Mouse (Mus musculus) heart, embryonic 14.5 days (tissue): ENCODE measurements around the gene Kctd19. TPM values are rescaled to one million over a fixed set of nuclear protein-coding genes. Genes with fewer than 3 reads are reported as not detected.

Source experiments
- ATAC-seq: fragments of 200-750 bp; cut with Nextera tagmentation; 2 replicates; pipeline ENCODE4 v1.8.0; 2017; ENCODE audit warnings: low read depth, moderate TSS enrichment; ENCODE audit not compliant: insufficient number of reproducible peaks, insufficient read depth, low FRiP score
- H3K27ac ChIP-seq, 2 experiments: fragments of 200-500 bp in 1 of 2; fragments of 300-500 bp in 1 of 2; sonication (generic) in 1 of 2; replicated peaks in 1 of 2; 2 replicates each; pipeline ENCODE4 v1.5.1; 2012 to 2014; ENCODE audit warnings: low read depth in 2 of 2, low read length in 2 of 2, control low read depth in 1 of 2, mild to moderate bottlenecking in 1 of 2, mixed read lengths in 1 of 2; ENCODE audit not compliant: control insufficient read depth in 1 of 2, insufficient read depth in 1 of 2
- H3K27me3 ChIP-seq: fragments of 300-500 bp; sonication (generic); 2 replicates; pipeline ENCODE4 v1.6.1; 2014; ENCODE audit warnings: mild to moderate bottlenecking, low read length, control low read depth; ENCODE audit not compliant: control insufficient read depth, insufficient read depth
- H3K36me3 ChIP-seq: fragments of 300-500 bp; sonication (generic); 2 replicates; pipeline ENCODE4 v1.6.1; 2014; ENCODE audit warnings: mild to moderate bottlenecking, control low read depth, low read length, mixed read lengths; ENCODE audit not compliant: control insufficient read depth, insufficient read depth
- H3K4me1 ChIP-seq, 2 experiments: fragments of 200-500 bp in 1 of 2; fragments of 300-500 bp in 1 of 2; sonication (generic) in 1 of 2; 2 replicates each; pipeline ENCODE4 v1.6.1; 2012 to 2014; ENCODE audit warnings: low read length in 2 of 2, control low read depth in 1 of 2, mixed read lengths in 1 of 2; ENCODE audit not compliant: control insufficient read depth in 2 of 2, insufficient read depth in 2 of 2
- H3K4me2 ChIP-seq: fragments of 300-500 bp; sonication (generic); 2 replicates; pipeline ENCODE4 v1.6.1; 2014; ENCODE audit warnings: mild to moderate bottlenecking, low read length
- H3K4me3 ChIP-seq, 2 experiments: fragments of 200-500 bp in 1 of 2; fragments of 300-500 bp in 1 of 2; sonication (generic) in 1 of 2; 2 replicates each; pipeline ENCODE4 v1.5.1; 2012 to 2014; ENCODE audit warnings: low read length in 2 of 2, mild to moderate bottlenecking in 2 of 2, control low read depth in 1 of 2, low read depth in 1 of 2, moderate library complexity in 1 of 2; ENCODE audit not compliant: control insufficient read depth in 1 of 2, insufficient read depth in 1 of 2
- H3K9ac ChIP-seq: fragments of 300-500 bp; sonication (generic); 2 replicates; pipeline ENCODE4 v1.6.1; 2014; ENCODE audit warnings: mild to moderate bottlenecking, low read length
- H3K9me3 ChIP-seq: fragments of 300-500 bp; sonication (generic); 2 replicates; pipeline ENCODE4 v1.6.1; 2016; ENCODE audit warnings: low read length, control low read depth; ENCODE audit not compliant: control insufficient read depth
- WGBS: fragments of 180-500 bp; shearing (Covaris S2); extraction: QIAGEN DNeasy Blood & Tissue Kit; methylation state at CpG from one replicate; pipeline ENCODE4 v1.1.7; 2014; 5-methylcytosine and 5-hydroxymethylcytosine counted together
- polyA plus RNA-seq: library from polyadenylated mRNA; unstranded; fragments of >200 nt; fragmentation: Nextera tagmentation; extraction: Ambion mirVana; gene quantifications from 2 replicates; pipeline ENCODE4 v1.2.1, GENCODE M21; 2014

The Kctd19 gene
- polyA plus RNA-seq, 1 experiment from 2014 or later = not detected

DNA sequence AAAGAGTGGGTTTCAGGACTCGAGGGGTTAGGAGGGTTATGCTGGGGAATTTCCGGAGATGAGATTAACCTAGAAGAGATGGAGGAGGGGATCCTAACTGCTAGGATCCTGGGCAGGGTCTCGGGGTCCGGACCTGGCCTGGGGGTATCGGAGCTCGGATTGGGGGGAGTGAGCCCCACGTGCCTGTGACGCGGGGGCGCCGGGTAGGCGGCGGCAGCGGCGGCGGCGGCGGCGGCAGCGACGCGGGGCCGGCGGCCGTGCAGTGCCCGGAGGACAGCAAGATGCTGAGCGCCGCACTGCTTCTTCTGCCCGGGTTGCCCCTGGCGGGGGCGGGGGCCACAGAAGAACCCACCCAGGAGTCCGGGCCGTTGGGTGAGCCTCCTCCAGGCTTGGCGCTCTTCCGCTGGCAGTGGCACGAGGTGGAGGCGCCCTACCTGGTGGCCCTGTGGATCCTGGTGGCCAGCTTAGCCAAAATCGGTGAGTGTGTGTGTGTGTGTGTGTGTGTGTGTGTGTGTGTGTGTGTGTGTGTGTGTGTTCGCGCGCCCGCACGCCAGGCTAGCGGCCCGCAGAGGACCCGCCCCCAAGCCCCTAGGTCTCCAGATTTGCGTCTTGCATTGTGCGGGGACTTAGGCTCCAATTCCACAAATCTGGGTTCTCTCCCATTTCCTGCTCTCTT is 64.1 kb downstream of the Kctd19 start:
- peak overlapping the region; percentile 78 for H3K9ac ChIP-seq
- H3K4me2 ChIP-seq = peak overlapping the region; percentile 97
- H3K4me3 ChIP-seq = peak overlapping the region; percentile 64 to 77
- ATAC-seq = no peak
- 1% methylated on average over 16 of the region's 48 CpGs for WGBS
- H3K27ac ChIP-seq = no peak overlapping the region
- H3K36me3 ChIP-seq = no peaks in the 10 kb centered on the region
- no peaks in the 10 kb centered on the region for H3K9me3 ChIP-seq
- 0 out of 2 replicates have a peak, but pooled peaks cover 5% of the 10 kb centered on the region for H3K27me3 ChIP-seq
- peaks cover 30 to 40% of the 10 kb centered on the region in 2 experiments for H3K4me1 ChIP-seq

DNA sequence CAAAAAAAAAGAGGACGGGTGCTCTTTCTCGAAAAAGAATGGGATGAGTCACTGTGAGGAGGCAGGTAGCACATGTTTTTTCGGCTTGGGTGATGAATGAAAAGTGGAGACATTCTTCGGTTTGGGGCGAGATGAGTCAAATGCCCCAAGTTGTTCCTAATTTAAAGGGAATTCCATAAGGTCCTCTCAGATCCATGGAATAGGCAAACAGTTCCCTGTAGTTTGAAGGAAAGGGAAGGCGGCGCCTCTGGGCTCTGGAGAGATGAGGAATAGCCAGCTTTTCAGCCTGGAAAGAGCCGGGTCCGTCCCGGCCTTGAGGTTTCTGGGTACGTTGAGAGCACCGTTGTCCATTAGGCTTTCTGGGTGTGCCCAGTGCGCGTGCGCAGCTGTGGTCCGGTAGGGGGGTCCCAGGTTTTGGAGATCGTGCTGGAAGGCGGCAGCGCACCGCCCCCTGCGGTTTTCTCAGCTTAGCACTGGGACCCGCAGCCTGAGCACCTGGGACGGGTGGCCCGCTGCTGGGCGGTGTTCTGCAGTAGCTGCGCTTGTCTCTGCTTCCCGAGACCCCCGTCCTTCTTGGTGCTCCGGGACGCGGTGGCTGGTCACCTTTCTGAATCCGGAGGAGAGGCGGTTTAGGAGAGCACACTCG is 64.7 kb downstream of the Kctd19 start, which contains the start of gene Slc9a5:
TSS of gene Slc9a5 (plus strand) at position 394 of the 646 bp plus-strand sequence.
- Histone ChIP-seq H3K4me3 (peak within 1 kb of the TSS; percentile 64 to 77), H3K4me1 (peaks cover 31 to 42% of the 10 kb centered on the region in 2 experiments), H3K9ac (peak within 1 kb of the TSS; percentile 78), H3K36me3 (no peaks in the 10 kb centered on the region), H3K27me3 (0 out of 2 replicates have a peak, but pooled peaks cover 5% of the 10 kb centered on the region), H3K9me3 (no peaks in the 10 kb centered on the region), H3K27ac (peak within 1 kb of the TSS; percentile 78 to 92), H3K4me2 (peak within 1 kb of the TSS; percentile 97)
- ATAC-seq = no peak
- under 1% methylated on average over 34 of the region's 34 CpGs for WGBS

DNA sequence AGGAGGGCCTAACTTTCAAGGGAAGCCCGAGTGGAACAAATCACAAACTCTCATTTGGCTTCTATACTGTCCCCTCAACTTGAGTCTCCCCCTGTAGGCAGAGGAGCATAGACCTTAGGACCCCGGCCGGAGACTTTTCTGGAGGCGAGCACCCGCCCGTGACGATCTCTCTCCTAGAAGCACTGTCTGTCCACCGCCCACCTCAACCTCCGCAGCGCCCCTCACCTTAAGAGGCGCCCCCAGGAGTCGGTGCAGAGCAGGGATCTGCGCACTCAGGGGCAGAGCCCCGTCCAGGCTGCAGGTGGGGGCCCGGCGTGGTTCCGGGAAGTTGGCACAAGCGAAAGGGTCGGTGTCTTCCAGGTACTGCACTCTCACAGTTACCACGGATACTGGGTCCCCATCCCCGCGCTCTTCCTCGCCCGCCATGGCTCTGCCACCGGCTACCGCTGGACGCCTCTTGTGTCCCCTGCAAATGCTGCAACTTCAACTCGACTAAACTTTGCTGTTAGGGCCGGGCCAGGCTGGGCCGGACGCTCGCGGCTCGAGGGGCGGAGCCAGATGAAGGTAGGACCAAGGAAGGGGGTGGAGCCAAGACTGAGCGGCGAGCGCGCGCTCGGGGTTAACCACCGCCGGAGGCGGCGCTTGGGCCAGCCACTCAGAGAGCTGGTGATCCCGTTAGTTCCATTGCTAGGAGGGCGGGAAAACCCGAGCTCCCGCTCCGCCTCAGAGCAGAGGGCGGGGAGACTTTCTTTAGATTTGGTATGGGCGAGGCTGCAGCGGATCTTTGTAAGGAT is 65.7 kb downstream of the Kctd19 start, which contains the start of gene Fhod1:
TSS of gene Fhod1 (minus strand) at position 526 of the 794 bp plus-strand sequence.
- H3K9ac ChIP-seq = peak within 1 kb of the TSS; percentile 78
- 0 out of 2 replicates have a peak, but pooled peaks cover 5% of the 10 kb centered on the region for H3K27me3 ChIP-seq
- H3K27ac ChIP-seq = peak within 1 kb of the TSS; percentile 78 to 92
- peak within 1 kb of the TSS; percentile 64 to 77 for H3K4me3 ChIP-seq
- peak; percentile 87 for ATAC-seq
- WGBS = under 1% methylated on average over 52 of the region's 53 CpGs
- peaks cover 31 to 45% of the 10 kb centered on the region in 2 experiments for H3K4me1 ChIP-seq
- 0 out of 2 replicates have a peak, but pooled peaks cover 5% of the 10 kb centered on the region for H3K36me3 ChIP-seq
- peak within 1 kb of the TSS; percentile 97 for H3K4me2 ChIP-seq
- H3K9me3 ChIP-seq = no peaks in the 10 kb centered on the region

DNA sequence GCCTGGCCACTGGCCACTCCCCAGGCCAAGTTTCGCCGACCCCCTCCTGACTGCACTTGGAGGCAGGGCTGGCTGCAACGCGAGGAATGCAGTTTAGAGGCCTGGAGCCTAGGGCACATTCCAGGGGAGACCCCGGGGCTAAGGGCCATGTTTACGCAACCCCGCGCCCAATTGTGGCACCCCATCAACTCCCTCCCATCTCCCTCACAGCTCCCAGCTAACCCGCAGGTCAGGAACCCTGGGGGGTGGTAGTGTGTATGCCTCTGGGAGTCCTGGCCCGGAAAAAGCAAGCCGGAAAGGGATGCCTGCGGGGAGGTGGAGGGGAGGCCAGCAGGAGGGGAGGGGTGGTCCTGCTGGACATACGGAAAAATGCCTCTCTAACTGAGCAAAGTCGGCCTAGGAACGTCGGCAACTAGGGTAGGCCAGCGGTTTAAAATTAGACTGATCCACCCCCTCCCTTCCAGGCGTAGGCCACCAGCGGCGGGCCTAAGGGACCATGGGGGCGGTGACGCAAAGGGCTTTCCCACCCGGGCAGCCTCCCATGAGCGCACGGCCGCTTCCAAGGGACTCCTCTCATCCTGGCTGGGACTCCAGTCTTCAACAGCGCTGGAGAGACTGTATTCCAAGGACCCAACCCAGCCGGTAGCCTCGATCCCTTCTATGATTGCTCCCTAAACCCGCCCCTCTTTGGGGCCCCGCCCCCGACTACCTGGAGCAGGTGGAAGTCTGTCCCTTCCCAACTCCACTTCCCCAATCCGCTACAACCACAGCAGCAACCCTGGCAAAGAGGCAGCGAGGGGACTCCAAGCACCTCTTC is 66.5 kb downstream of the Kctd19 start:
- H3K4me3 ChIP-seq = peak overlapping the region; percentile 64 to 77
- H3K27me3 ChIP-seq = 0 out of 2 replicates have a peak, but pooled peaks cover 5% of the 10 kb centered on the region
- ATAC-seq = peak; percentile 51
- 0 out of 2 replicates have a peak, but pooled peaks cover 5% of the 10 kb centered on the region for H3K36me3 ChIP-seq
- peak overlapping the region; percentile 97 for H3K4me2 ChIP-seq
- peak overlapping the region; percentile 78 for H3K9ac ChIP-seq
- peaks cover 31 to 45% of the 10 kb centered on the region in 2 experiments for H3K4me1 ChIP-seq
- 2% methylated on average over 30 of the region's 34 CpGs for WGBS
- H3K9me3 ChIP-seq = no peaks in the 10 kb centered on the region
- peak overlapping the region; percentile 78 to 92 for H3K27ac ChIP-seq

DNA sequence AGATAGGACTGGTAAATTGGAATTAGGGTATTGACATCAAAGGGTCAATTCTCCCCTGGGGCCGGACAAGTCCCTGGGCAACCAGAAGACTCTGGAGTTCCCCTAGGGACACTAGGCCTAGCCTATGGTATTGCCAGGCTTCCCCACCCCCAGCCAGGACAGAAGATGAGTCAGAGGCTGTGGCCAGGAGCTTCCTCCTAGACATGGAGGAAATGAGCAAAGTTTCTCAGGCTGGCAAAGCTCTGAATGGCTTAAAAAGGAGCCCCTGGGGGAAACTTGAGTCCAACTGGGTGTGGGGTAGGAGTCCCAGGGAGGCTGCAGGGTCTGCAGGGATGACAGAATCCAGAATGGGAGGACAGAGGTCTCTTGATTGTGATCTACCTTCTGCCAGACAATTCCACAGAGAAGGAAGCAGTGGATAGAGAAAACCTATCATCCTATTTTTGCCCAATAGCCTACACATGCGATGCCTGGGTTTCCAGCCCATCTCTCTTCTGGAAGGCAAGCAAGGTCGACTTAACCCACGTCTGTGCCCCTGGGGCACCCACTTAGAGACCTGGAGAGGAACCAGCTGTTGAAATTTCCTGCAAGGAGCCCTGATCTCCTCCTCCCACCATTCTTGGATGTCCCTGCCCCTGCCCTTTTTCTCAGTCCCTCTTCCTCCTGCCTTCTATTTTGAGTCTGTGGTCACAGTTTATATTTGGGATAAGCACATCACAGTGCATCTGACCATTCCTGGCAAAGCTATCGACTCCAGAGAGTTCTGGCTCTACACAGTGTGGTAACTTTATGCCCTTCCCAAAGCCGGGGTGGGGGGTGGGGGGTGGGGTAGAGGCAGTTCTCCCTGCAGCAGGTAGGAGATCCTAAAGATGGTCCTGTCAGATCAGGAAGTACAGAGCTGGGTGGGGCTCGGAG is 68.0 kb downstream of the Kctd19 start:
- Histone ChIP-seq H3K9me3 (no peaks in the 10 kb centered on the region), H3K36me3 (0 out of 2 replicates have a peak, but pooled peaks cover 5% of the 10 kb centered on the region), H3K4me3 (no peak overlapping the region), H3K9ac (peak overlapping the region; percentile 32; the same call in 1 of the 2 replicates), H3K27ac (peak overlapping the region; percentile 35 to 92; a peak in 3 of 4 replicates), H3K4me2 (peak overlapping the region; percentile 97), H3K4me1 (peaks cover 37 to 54% of the 10 kb centered on the region in 2 experiments), H3K27me3 (no peaks in the 10 kb centered on the region)
- 36% methylated on average over 7 of the region's 7 CpGs for WGBS
- ATAC-seq = no peak

DNA sequence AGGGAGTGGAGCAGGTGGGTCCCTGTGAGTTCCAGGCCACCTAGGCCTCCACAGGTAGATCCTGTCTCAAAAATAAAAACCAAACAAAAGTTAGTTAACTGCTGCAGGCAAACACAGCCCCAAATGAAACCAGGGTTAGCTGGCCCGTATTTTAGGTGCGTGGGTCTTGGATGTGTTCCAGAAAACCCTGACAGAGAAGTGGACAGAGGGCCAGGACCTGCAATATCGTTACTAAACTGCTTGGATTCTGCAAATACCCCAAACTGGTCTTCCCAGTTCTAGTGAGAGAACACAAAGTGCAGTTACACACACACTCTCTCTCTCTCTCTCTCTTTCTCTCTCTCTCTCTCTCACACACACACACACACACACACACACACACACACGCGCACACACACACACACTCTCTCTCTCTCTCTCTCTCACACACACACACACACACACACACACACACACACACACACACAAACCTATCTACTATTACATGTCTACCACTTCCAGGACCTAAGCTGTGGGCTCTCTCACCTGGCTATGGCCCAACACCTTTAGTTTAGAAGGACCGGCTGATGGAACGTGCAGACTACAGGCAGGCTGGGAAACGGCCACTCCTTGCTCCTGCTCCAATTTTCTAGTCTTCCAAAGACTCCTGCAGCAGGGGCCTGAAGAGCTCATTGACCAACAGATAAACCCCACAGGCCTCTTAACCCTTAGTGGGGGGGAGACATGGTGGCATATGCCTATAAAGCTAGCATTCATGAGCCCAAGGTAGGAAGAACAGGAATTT is 69.3 kb downstream of the Kctd19 start:
- WGBS = 47% methylated on average over 8 of the region's 8 CpGs
- H3K4me1 ChIP-seq = peaks cover 36 to 57% of the 10 kb centered on the region in 2 experiments
- H3K4me2 ChIP-seq = no peak overlapping the region
- no peaks in the 10 kb centered on the region for H3K9me3 ChIP-seq
- H3K4me3 ChIP-seq = no peak overlapping the region
- no peak for ATAC-seq
- no peak overlapping the region for H3K27ac ChIP-seq
- no peaks in the 10 kb centered on the region for H3K27me3 ChIP-seq
- no peak overlapping the region for H3K9ac ChIP-seq
- H3K36me3 ChIP-seq = 0 out of 2 replicates have a peak, but pooled peaks cover 9% of the 10 kb centered on the region
